Mouse (Mus musculus) thymus, adult 2 months (tissue): ENCODE measurements around the gene Nub1.

Experiments
- CTCF ChIP-seq: fragments of 200-500 bp; IDR thresholded peaks from 2 replicates; pipeline ENCODE4 v1.5.1; 2012; ENCODE audit warnings: mild to moderate bottlenecking, control low read depth, low read length, moderate library complexity, borderline replicate concordance; ENCODE audit not compliant: control insufficient read depth, poor library complexity, insufficient read depth; ENCODE audit errors: extremely low read depth
- POLR2A ChIP-seq: fragments of 200-500 bp; IDR thresholded peaks from 2 replicates; pipeline ENCODE4 v1.6.1; 2012; ENCODE audit warnings: mild to moderate bottlenecking, low read length, control low read depth, moderate library complexity; ENCODE audit not compliant: control insufficient read depth, poor library complexity, insufficient read depth; ENCODE audit errors: extremely low read depth

GRCm38 (mm10) chr5:24652780-24653179 lies 32.6 kb upstream of the Nub1 start:
- TF ChIP-seq POLR2A (no peak), CTCF (no peak)
